Mouse (Mus musculus): Measurements from ENCODE around the gene Mef2a. TPM values are rescaled to one million over a fixed set of nuclear protein-coding genes. Genes with fewer than 3 reads are reported as not detected.

Gene Mef2a
- 64.5 TPM for polyA plus RNA-seq (2012; fragmentation: generic; extraction: Trizol)

- Histone ChIP-seq H3K4me3 (peak within 1 kb of the TSS; percentile 57), H3K36me3 (ENCODE audit: control insufficient read depth, insufficient read depth) (peaks cover 2% of the 10 kb centered on the region), H3K79me2 (ENCODE audit: control insufficient read depth, insufficient read depth) (peaks cover 43% of the 10 kb centered on the region), H3ac (ENCODE audit: control insufficient read depth, insufficient read length) (peak within 1 kb of the TSS; percentile 89), H3K4me2 (ENCODE audit: low read depth) (peak within 1 kb of the TSS; percentile 76), H3K27me3 (ENCODE audit: control insufficient read depth, insufficient read depth, insufficient read length) (no peaks in the 10 kb centered on the region)
- TF ChIP-seq E2F4 (IDR thresholded peaks at IDR 0.05; ENCODE audit: insufficient read depth) (peak; percentile 24), MAX (IDR thresholded peaks at IDR 0.05; ENCODE audit: low read depth) (no peak), CEBPB (IDR thresholded peaks at IDR 0.05; ENCODE audit: insufficient read depth, poor library complexity, severe bottlenecking) (no peak), MYOD1 (IDR thresholded peaks at IDR 0.05; ENCODE audit: control insufficient read depth in 1 of 3, insufficient read length in 2 of 3, low read depth in 2 of 3) (peak in 2 of 3 experiments; percentile 99 to 100), TCF3 (IDR thresholded peaks at IDR 0.05; ENCODE audit: insufficient read length, low read depth) (peak; percentile 99), USF1 (IDR thresholded peaks at IDR 0.05; ENCODE audit: low read depth) (no peak), REST (IDR thresholded peaks at IDR 0.05; ENCODE audit: insufficient read depth, insufficient read length) (peak; percentile 36), POLR2A (IDR thresholded peaks at IDR 0.05; ENCODE audit: insufficient read length, low read depth) (peak; percentile 81), SRF (IDR thresholded peaks at IDR 0.05; ENCODE audit: control insufficient read depth, insufficient read length, low read depth) (peak; percentile 26), MYOG (IDR thresholded peaks at IDR 0.05; ENCODE audit: control insufficient read depth in 1 of 3, insufficient read depth in 1 of 3, insufficient read length in 2 of 3, low read depth in 2 of 3) (peak; percentile 82 to 100 (median 99)), POLR2AphosphoS2 (IDR thresholded peaks at IDR 0.05; ENCODE audit: insufficient read length, low read depth) (peak; percentile 71), TCF12 (IDR thresholded peaks at IDR 0.05; ENCODE audit: insufficient read depth, poor library complexity, severe bottlenecking) (peak; percentile 91)
These were observed at the start of gene Mef2a for GRCm38 (mm10) chr7:67372729-67373583. TSS of gene Mef2a (minus strand) at chr7:67372858.

- Histone ChIP-seq H3K4me3 (no peak overlapping the region), H3K4me2 (ENCODE audit: low read depth) (peak overlapping the region; percentile 46), H3K36me3 (ENCODE audit: control insufficient read depth, insufficient read depth) (no peaks in the 10 kb centered on the region), H3K27me3 (ENCODE audit: control insufficient read depth, insufficient read depth, insufficient read length) (no peaks in the 10 kb centered on the region), H3K79me2 (ENCODE audit: control insufficient read depth, insufficient read depth) (no peaks in the 10 kb centered on the region), H3ac (ENCODE audit: control insufficient read depth, insufficient read length) (no peak overlapping the region)
- TF ChIP-seq MYOG (IDR thresholded peaks at IDR 0.05; ENCODE audit: control insufficient read depth in 1 of 3, insufficient read depth in 1 of 3, insufficient read length in 2 of 3, low read depth in 2 of 3) (peak in 2 of 3 experiments; percentile 15 to 74), MYOD1 (IDR thresholded peaks at IDR 0.05; ENCODE audit: control insufficient read depth in 1 of 3, insufficient read length in 2 of 3, low read depth in 2 of 3) (peak in 2 of 3 experiments; percentile 4 to 51), TCF3 (IDR thresholded peaks at IDR 0.05; ENCODE audit: insufficient read length, low read depth) (no peak)
These were observed 49.0 kb upstream of the Mef2a start for GRCm38 (mm10) chr7:67421476-67422186.

- Histone ChIP-seq H3K4me2 (ENCODE audit: low read depth) (peak overlapping the region; percentile 25), H3K36me3 (ENCODE audit: control insufficient read depth, insufficient read depth) (no peaks in the 10 kb centered on the region), H3K27me3 (ENCODE audit: control insufficient read depth, insufficient read depth, insufficient read length) (no peaks in the 10 kb centered on the region), H3K4me3 (no peak overlapping the region), H3K79me2 (ENCODE audit: control insufficient read depth, insufficient read depth) (no peaks in the 10 kb centered on the region), H3ac (ENCODE audit: control insufficient read depth, insufficient read length) (no peak overlapping the region)
- TF ChIP-seq USF1 (IDR thresholded peaks at IDR 0.05; ENCODE audit: low read depth) (peak; percentile 53), TCF12 (IDR thresholded peaks at IDR 0.05; ENCODE audit: insufficient read depth, poor library complexity, severe bottlenecking) (no peak), MYOD1 (IDR thresholded peaks at IDR 0.05; ENCODE audit: control insufficient read depth in 1 of 3, insufficient read length in 2 of 3, low read depth in 2 of 3) (peak in 1 of 3 experiments; percentile 35), SRF (IDR thresholded peaks at IDR 0.05; ENCODE audit: control insufficient read depth, insufficient read length, low read depth) (no peak)
These were observed 48.4 kb upstream of the Mef2a start for GRCm38 (mm10) chr7:67421088-67421475.

- H3K36me3 ChIP-seq (ENCODE audit: control insufficient read depth, insufficient read depth): no peaks in the 10 kb centered on the region
- no peak for TF ChIP-seq TCF3 (IDR thresholded peaks at IDR 0.05; ENCODE audit: insufficient read length, low read depth)
- no peak for TF ChIP-seq POLR2AphosphoS2 (IDR thresholded peaks at IDR 0.05; ENCODE audit: insufficient read length, low read depth)
- no peak for TF ChIP-seq CEBPB (IDR thresholded peaks at IDR 0.05; ENCODE audit: insufficient read depth, poor library complexity, severe bottlenecking)
- TF ChIP-seq MYOG (IDR thresholded peaks at IDR 0.05; ENCODE audit: control insufficient read depth in 1 of 3, insufficient read depth in 1 of 3, insufficient read length in 2 of 3, low read depth in 2 of 3): no peak
- TF ChIP-seq USF1 (IDR thresholded peaks at IDR 0.05; ENCODE audit: low read depth): no peak
- no peak for TF ChIP-seq E2F4 (IDR thresholded peaks at IDR 0.05; ENCODE audit: insufficient read depth)
- TF ChIP-seq POLR2A (IDR thresholded peaks at IDR 0.05; ENCODE audit: insufficient read length, low read depth): no peak
- TF ChIP-seq SRF (IDR thresholded peaks at IDR 0.05; ENCODE audit: control insufficient read depth, insufficient read length, low read depth): no peak
- no peak for TF ChIP-seq TCF12 (IDR thresholded peaks at IDR 0.05; ENCODE audit: insufficient read depth, poor library complexity, severe bottlenecking)
- TF ChIP-seq MYOD1 (IDR thresholded peaks at IDR 0.05; ENCODE audit: control insufficient read depth in 1 of 3, insufficient read length in 2 of 3, low read depth in 2 of 3): no peak
- H3K4me3 ChIP-seq: no peak overlapping the region
- no peaks in the 10 kb centered on the region for H3K79me2 ChIP-seq (ENCODE audit: control insufficient read depth, insufficient read depth)
- H3K4me2 ChIP-seq (ENCODE audit: low read depth): no peak overlapping the region
- no peak overlapping the region for H3ac ChIP-seq (ENCODE audit: control insufficient read depth, insufficient read length)
- no peaks in the 10 kb centered on the region for H3K27me3 ChIP-seq (ENCODE audit: control insufficient read depth, insufficient read depth, insufficient read length)
These were observed 47.1 kb upstream of the Mef2a start for GRCm38 (mm10) chr7:67419591-67420314.

All from myocyte (in vitro differentiated cells).